Mouse (Mus musculus) cerebellum, adult 2 months (tissue): ENCODE data around the gene E430018J23Rik.

Experiments used
- CTCF ChIP-seq: fragments of 200-500 bp; IDR thresholded peaks from 2 replicates; pipeline ENCODE4 v1.5.1; 2011; ENCODE audit warnings: low read depth, mild to moderate bottlenecking, control low read depth, low read length, moderate library complexity, borderline replicate concordance; ENCODE audit not compliant: insufficient read depth
- POLR2A ChIP-seq: fragments of 200-500 bp; IDR thresholded peaks from 2 replicates; pipeline ENCODE4 v1.6.1; 2011; ENCODE audit warnings: low read length, control low read depth, borderline replicate concordance; ENCODE audit not compliant: insufficient read depth

DNA sequence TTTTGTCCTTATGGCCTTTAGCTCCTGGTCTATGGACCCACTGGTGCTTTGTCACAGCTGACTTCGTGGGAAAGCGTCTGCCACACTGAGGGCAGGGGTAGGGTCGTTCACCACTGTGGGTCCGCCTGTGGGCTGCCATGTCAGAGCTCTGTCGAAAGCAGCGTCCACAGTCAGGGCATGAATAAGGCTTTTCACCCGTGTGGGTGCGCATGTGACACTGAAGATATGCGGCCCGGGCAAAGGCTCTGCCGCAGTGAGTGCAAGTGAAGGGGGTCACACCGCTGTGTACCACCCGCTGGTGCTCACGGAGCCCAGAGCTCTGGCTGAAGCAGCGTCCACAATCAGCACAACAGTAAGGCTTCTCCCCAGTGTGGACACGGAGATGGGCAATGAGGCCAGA, 1.9 kb downstream of the E430018J23Rik start:
- TF ChIP-seq CTCF (no peak), POLR2A (no peak)
